Mouse (Mus musculus): Measurements from ENCODE around the gene Ntrk1. TPM values are rescaled to one million over a fixed set of nuclear protein-coding genes. Genes with fewer than 3 reads are reported as not detected.

Ntrk1 gene
- polyA plus RNA-seq, 1 experiment from 2014 or later: 0.15 TPM

- Histone ChIP-seq H3K27ac (replicated peaks in 1 of 2; ENCODE audit: control insufficient read depth in 1 of 2, insufficient read depth in 1 of 2, low read depth in 2 of 2, low read length in 2 of 2) (peak overlapping the region; percentile 59 to 87), H3K9me3 (ENCODE audit: control insufficient read depth, low read length) (no peaks in the 10 kb centered on the region), H3K27me3 (ENCODE audit: control insufficient read depth, insufficient read depth, low read length) (no peaks in the 10 kb centered on the region; the same call in 1 of the 2 replicates), H3K4me1 (ENCODE audit: control insufficient read depth in 2 of 2, insufficient read depth in 2 of 2, low read length in 2 of 2) (peaks cover 25 to 36% of the 10 kb centered on the region in 2 experiments), H3K4me2 (ENCODE audit: low read length) (peak overlapping the region; percentile 60), H3K36me3 (ENCODE audit: control insufficient read depth, insufficient read depth, low read length) (peaks cover 6% of the 10 kb centered on the region; the same call in 1 of the 2 replicates), H3K4me3 (ENCODE audit: control insufficient read depth in 1 of 2, insufficient read depth in 1 of 2, low read depth in 1 of 2, low read length in 2 of 2) (peak overlapping the region in 1 of 2 experiments; percentile 11; a peak in 1 of 4 replicates), H3K9ac (ENCODE audit: low read length) (peak overlapping the region; percentile 54; the same call in 1 of the 2 replicates)
- ATAC-seq (ENCODE audit: insufficient number of reproducible peaks, insufficient read depth, low FRiP score, low read depth): no peak
- 40% methylated on average over 4 of the region's 4 CpGs for whole genome bisulfite sequencing
These were observed 31.8 kb downstream of the Ntrk1 start for GRCm38 (mm10) chr3:87763202-87763601.

GRCm38 (mm10) chr3:87761408-87762375 lies 33.3 kb downstream of the Ntrk1 start:
- no peak for ATAC-seq (ENCODE audit: insufficient number of reproducible peaks, insufficient read depth, low FRiP score, low read depth)

GRCm38 (mm10) chr3:87758641-87759040 lies 36.3 kb downstream of the Ntrk1 start:
- H3K36me3 ChIP-seq (ENCODE audit: control insufficient read depth, insufficient read depth, low read length): peaks cover 27% of the 10 kb centered on the region; the same call in 1 of the 2 replicates
- H3K9ac ChIP-seq (ENCODE audit: low read length): no peak overlapping the region
- H3K27ac ChIP-seq (replicated peaks in 1 of 2; ENCODE audit: control insufficient read depth in 1 of 2, insufficient read depth in 1 of 2, low read depth in 2 of 2, low read length in 2 of 2): no peak overlapping the region
- ATAC-seq (ENCODE audit: insufficient number of reproducible peaks, insufficient read depth, low FRiP score, low read depth): no peak
- H3K4me1 ChIP-seq (ENCODE audit: control insufficient read depth in 2 of 2, insufficient read depth in 2 of 2, low read length in 2 of 2): peaks cover 6 to 7% of the 10 kb centered on the region in 2 experiments
- WGBS: 46% methylated on average over 5 of the region's 5 CpGs
- no peaks in the 10 kb centered on the region for H3K9me3 ChIP-seq (ENCODE audit: control insufficient read depth, low read length)
- peaks cover 11% of the 10 kb centered on the region; the same call in 1 of the 2 replicates for H3K27me3 ChIP-seq (ENCODE audit: control insufficient read depth, insufficient read depth, low read length)
- H3K4me3 ChIP-seq (ENCODE audit: control insufficient read depth in 1 of 2, insufficient read depth in 1 of 2, low read depth in 1 of 2, low read length in 2 of 2): no peak overlapping the region
- no peak overlapping the region for H3K4me2 ChIP-seq (ENCODE audit: low read length)

More at GRCm38 (mm10) chr3:87761408-87762375, 33.3 kb downstream of the Ntrk1 start:
- no peak overlapping the region for H3K4me2 ChIP-seq (ENCODE audit: low read length)
- H3K4me3 ChIP-seq (ENCODE audit: control insufficient read depth in 1 of 2, insufficient read depth in 1 of 2, low read depth in 1 of 2, low read length in 2 of 2): no peak overlapping the region
- peaks cover 25 to 28% of the 10 kb centered on the region in 2 experiments for H3K4me1 ChIP-seq (ENCODE audit: control insufficient read depth in 2 of 2, insufficient read depth in 2 of 2, low read length in 2 of 2)
- peaks cover 9% of the 10 kb centered on the region; the same call in 1 of the 2 replicates for H3K36me3 ChIP-seq (ENCODE audit: control insufficient read depth, insufficient read depth, low read length)
- H3K27me3 ChIP-seq (ENCODE audit: control insufficient read depth, insufficient read depth, low read length): peaks cover 1% of the 10 kb centered on the region; the same call in 1 of the 2 replicates
- H3K27ac ChIP-seq (replicated peaks in 1 of 2; ENCODE audit: control insufficient read depth in 1 of 2, insufficient read depth in 1 of 2, low read depth in 2 of 2, low read length in 2 of 2): no peak overlapping the region
- no peaks in the 10 kb centered on the region for H3K9me3 ChIP-seq (ENCODE audit: control insufficient read depth, low read length)
- no peak overlapping the region for H3K9ac ChIP-seq (ENCODE audit: low read length)
- 66% methylated on average over 20 of the region's 20 CpGs for WGBS

- Histone ChIP-seq H3K27ac (replicated peaks in 1 of 2; ENCODE audit: control insufficient read depth in 1 of 2, insufficient read depth in 1 of 2, low read depth in 2 of 2, low read length in 2 of 2) (no peak overlapping the region), H3K9ac (ENCODE audit: low read length) (no peak overlapping the region), H3K4me3 (ENCODE audit: control insufficient read depth in 1 of 2, insufficient read depth in 1 of 2, low read depth in 1 of 2, low read length in 2 of 2) (no peak overlapping the region), H3K36me3 (ENCODE audit: control insufficient read depth, insufficient read depth, low read length) (peaks cover 44% of the 10 kb centered on the region), H3K4me2 (ENCODE audit: low read length) (peak overlapping the region; percentile 53), H3K4me1 (ENCODE audit: control insufficient read depth in 2 of 2, insufficient read depth in 2 of 2, low read length in 2 of 2) (no peaks in the 10 kb centered on the region; a peak in 1 of 4 replicates), H3K9me3 (ENCODE audit: control insufficient read depth, low read length) (no peaks in the 10 kb centered on the region), H3K27me3 (ENCODE audit: control insufficient read depth, insufficient read depth, low read length) (peaks cover 11% of the 10 kb centered on the region; the same call in 1 of the 2 replicates)
- no peak for ATAC-seq (ENCODE audit: insufficient number of reproducible peaks, insufficient read depth, low FRiP score, low read depth)
- 58% methylated on average over 20 of the region's 20 CpGs for WGBS
These were observed 38.5 kb downstream of the Ntrk1 start for GRCm38 (mm10) chr3:87756488-87756887.

- ATAC-seq (ENCODE audit: insufficient number of reproducible peaks, insufficient read depth, low FRiP score, low read depth): peak; percentile 55; the same call in 1 of the 2 replicates
- no peaks in the 10 kb centered on the region for H3K9me3 ChIP-seq (ENCODE audit: control insufficient read depth, low read length)
- no peak overlapping the region for H3K9ac ChIP-seq (ENCODE audit: low read length)
- peaks cover 14% of the 10 kb centered on the region; the same call in 1 of the 2 replicates for H3K27me3 ChIP-seq (ENCODE audit: control insufficient read depth, insufficient read depth, low read length)
- H3K4me1 ChIP-seq (ENCODE audit: control insufficient read depth in 2 of 2, insufficient read depth in 2 of 2, low read length in 2 of 2): no peaks in the 10 kb centered on the region
- no peak overlapping the region for H3K27ac ChIP-seq (replicated peaks in 1 of 2; ENCODE audit: control insufficient read depth in 1 of 2, insufficient read depth in 1 of 2, low read depth in 2 of 2, low read length in 2 of 2)
- WGBS: 6% methylated on average over 24 of the region's 24 CpGs
- H3K4me3 ChIP-seq (ENCODE audit: control insufficient read depth in 1 of 2, insufficient read depth in 1 of 2, low read depth in 1 of 2, low read length in 2 of 2): no peak overlapping the region
- peak overlapping the region; percentile 53 for H3K4me2 ChIP-seq (ENCODE audit: low read length)
- H3K36me3 ChIP-seq (ENCODE audit: control insufficient read depth, insufficient read depth, low read length): peaks cover 49% of the 10 kb centered on the region
These were observed 39.0 kb downstream of the Ntrk1 start for GRCm38 (mm10) chr3:87755964-87756363.

- Histone ChIP-seq H3K4me1 (ENCODE audit: control insufficient read depth in 2 of 2, insufficient read depth in 2 of 2, low read length in 2 of 2) (no peaks in the 10 kb centered on the region), H3K4me2 (ENCODE audit: low read length) (no peak overlapping the region), H3K9me3 (ENCODE audit: control insufficient read depth, low read length) (no peaks in the 10 kb centered on the region), H3K4me3 (ENCODE audit: control insufficient read depth in 1 of 2, insufficient read depth in 1 of 2, low read depth in 1 of 2, low read length in 2 of 2) (no peak overlapping the region), H3K27ac (replicated peaks in 1 of 2; ENCODE audit: control insufficient read depth in 1 of 2, insufficient read depth in 1 of 2, low read depth in 2 of 2, low read length in 2 of 2) (no peak overlapping the region), H3K9ac (ENCODE audit: low read length) (no peak overlapping the region), H3K36me3 (ENCODE audit: control insufficient read depth, insufficient read depth, low read length) (peaks cover 51% of the 10 kb centered on the region), H3K27me3 (ENCODE audit: control insufficient read depth, insufficient read depth, low read length) (peaks cover 14% of the 10 kb centered on the region; the same call in 1 of the 2 replicates)
- WGBS: 79% methylated on average over 13 of the region's 13 CpGs
- no peak for ATAC-seq (ENCODE audit: insufficient number of reproducible peaks, insufficient read depth, low FRiP score, low read depth)
These were observed 41.1 kb downstream of the Ntrk1 start for GRCm38 (mm10) chr3:87753829-87754228.

- Histone ChIP-seq H3K9ac (ENCODE audit: low read length) (no peak overlapping the region), H3K36me3 (ENCODE audit: control insufficient read depth, insufficient read depth, low read length) (peaks cover 54% of the 10 kb centered on the region), H3K4me1 (ENCODE audit: control insufficient read depth in 2 of 2, insufficient read depth in 2 of 2, low read length in 2 of 2) (peaks cover 3 to 4% of the 10 kb centered on the region in 2 experiments; a peak in 1 of 4 replicates), H3K9me3 (ENCODE audit: control insufficient read depth, low read length) (no peaks in the 10 kb centered on the region), H3K27ac (replicated peaks in 1 of 2; ENCODE audit: control insufficient read depth in 1 of 2, insufficient read depth in 1 of 2, low read depth in 2 of 2, low read length in 2 of 2) (no peak overlapping the region), H3K4me2 (ENCODE audit: low read length) (no peak overlapping the region), H3K4me3 (ENCODE audit: control insufficient read depth in 1 of 2, insufficient read depth in 1 of 2, low read depth in 1 of 2, low read length in 2 of 2) (no peak overlapping the region), H3K27me3 (ENCODE audit: control insufficient read depth, insufficient read depth, low read length) (peaks cover 14% of the 10 kb centered on the region; the same call in 1 of the 2 replicates)
- ATAC-seq (ENCODE audit: insufficient number of reproducible peaks, insufficient read depth, low FRiP score, low read depth): no peak
- WGBS: 81% methylated on average over 3 of the region's 3 CpGs
These were observed 42.4 kb downstream of the Ntrk1 start for GRCm38 (mm10) chr3:87752567-87752966.
